Mouse (Mus musculus) splenic B cell, adult 2 months (primary cell): Measurements from ENCODE around the gene Lhfpl2.
A peak's percentile ranks its signal among the peaks of the same experiment; 100 is the strongest.

Source experiments
- DNase-seq: peaks from one replicate; pipeline ENCODE4 v3.0.0-alpha.2; 2011; ENCODE audit warnings: low read depth, low spot score
- H3K27me3 ChIP-seq: 2 replicates; pipeline ENCODE4 v1.6.1; 2012; ENCODE audit warnings: mild to moderate bottlenecking, low read length, moderate library complexity, mixed read lengths; ENCODE audit not compliant: control insufficient read depth, poor library complexity, insufficient read depth, severe bottlenecking
- H3K36me3 ChIP-seq: 2 replicates; pipeline ENCODE4 v1.6.1; 2012; ENCODE audit warnings: mild to moderate bottlenecking, low read length, moderate library complexity, mixed read lengths; ENCODE audit not compliant: control insufficient read depth, poor library complexity, insufficient read depth, severe bottlenecking

Lhfpl2 gene

GRCm38 (mm10) chr13:94178401-94179040 is 120.9 kb downstream of the Lhfpl2 start:
- DNase-seq: no peak
- Histone ChIP-seq H3K27me3 (no peaks in the 10 kb centered on the region), H3K36me3 (no peaks in the 10 kb centered on the region)

- H3K27me3 ChIP-seq: no peaks in the 10 kb centered on the region
- H3K36me3 ChIP-seq: no peaks in the 10 kb centered on the region
- no peak for DNase-seq
These were observed 123.2 kb downstream of the Lhfpl2 start for GRCm38 (mm10) chr13:94180477-94181420.

GRCm38 (mm10) chr13:94182026-94182425 is 124.4 kb downstream of the Lhfpl2 start:
- Histone ChIP-seq H3K27me3 (no peaks in the 10 kb centered on the region), H3K36me3 (no peaks in the 10 kb centered on the region)
- DNase-seq: no peak

- H3K36me3 ChIP-seq: no peaks in the 10 kb centered on the region
- H3K27me3 ChIP-seq: no peaks in the 10 kb centered on the region
- no peak for DNase-seq
These were observed 125.9 kb downstream of the Lhfpl2 start for GRCm38 (mm10) chr13:94183372-94184021.

DNA sequence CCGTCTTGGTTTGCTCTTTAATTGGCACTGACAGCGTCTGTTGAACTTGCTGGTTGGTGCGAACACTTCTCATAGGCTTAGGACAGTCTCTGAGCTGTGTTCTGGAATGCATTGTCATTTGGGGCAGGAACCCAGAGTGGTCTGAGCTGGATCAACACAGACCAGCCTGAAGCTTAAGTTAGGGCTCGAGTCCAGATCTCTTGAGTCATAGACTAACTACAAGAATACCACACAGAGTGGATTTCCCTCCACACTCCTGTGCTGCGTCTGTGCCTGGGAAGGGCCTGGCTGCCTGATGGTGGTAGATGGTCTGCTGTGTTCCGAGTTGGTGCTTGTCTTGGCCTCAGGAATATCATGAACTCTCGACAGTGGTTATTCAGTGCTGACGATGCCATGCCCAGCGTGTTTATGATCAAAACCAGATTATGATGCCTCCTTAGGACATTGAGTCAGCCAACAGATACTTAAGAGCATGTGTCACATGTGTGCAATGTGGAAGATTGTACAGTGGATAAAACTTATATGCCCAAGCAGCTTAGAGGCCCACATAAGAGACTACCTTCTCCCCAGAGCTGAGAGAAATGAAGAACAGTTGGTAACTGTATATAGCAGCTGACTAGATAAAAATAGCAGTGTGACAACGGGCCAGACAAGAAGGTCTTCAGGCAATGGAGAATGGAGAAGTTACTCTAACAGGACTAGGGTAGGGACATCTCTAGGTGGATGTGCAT is 127.3 kb downstream of the Lhfpl2 start:
- no peak for DNase-seq
- Histone ChIP-seq H3K27me3 (no peaks in the 10 kb centered on the region), H3K36me3 (no peaks in the 10 kb centered on the region)

- DNase-seq: no peak
- H3K36me3 ChIP-seq: no peaks in the 10 kb centered on the region
- H3K27me3 ChIP-seq: no peaks in the 10 kb centered on the region
These were observed 128.0 kb downstream of the Lhfpl2 start for GRCm38 (mm10) chr13:94185631-94186030.

DNA sequence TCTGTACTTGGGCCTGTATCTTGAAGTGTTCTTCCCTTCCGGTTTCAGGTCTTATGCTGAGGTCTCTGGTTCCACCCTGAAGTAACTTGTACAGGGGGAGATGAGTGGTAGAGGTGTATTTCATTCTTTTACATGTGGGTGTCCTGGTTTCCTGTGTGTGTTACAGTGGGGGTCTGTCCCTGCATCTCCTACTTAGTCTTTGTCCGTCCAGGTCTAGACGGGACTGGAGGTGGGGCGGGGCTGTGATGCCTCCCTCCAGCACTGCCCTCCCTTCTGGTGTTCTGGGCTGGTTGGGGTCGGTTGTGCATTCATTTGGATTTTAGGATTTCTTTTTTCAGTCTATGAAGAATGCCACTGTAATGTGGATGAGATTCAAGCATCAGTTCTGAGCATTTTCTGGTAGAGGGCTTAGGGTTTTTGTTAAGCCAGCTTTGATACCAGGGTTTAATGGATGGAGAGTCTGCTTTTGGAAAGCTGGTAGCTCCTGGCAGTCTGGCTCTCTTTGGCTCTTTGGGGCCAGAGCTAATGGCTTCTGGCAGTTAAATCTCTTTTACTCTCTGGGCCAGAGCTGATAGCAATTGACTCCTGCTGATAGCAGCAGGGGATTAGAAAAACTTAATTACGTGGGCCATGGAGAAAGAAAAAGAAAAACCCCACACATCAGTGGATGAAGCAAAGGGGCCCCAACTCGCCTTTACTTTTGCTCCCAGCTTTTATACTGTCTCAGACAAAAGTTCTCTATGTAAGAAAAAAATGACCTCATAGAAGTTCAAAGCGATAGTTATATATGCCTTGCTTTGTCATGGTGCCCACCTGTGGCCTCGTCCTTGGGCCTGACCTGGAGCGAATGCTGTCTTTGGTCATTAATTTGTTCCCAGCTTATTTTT is 130.8 kb downstream of the Lhfpl2 start:
- Histone ChIP-seq H3K36me3 (no peaks in the 10 kb centered on the region), H3K27me3 (no peaks in the 10 kb centered on the region)
- no peak for DNase-seq

- Histone ChIP-seq H3K36me3 (no peaks in the 10 kb centered on the region), H3K27me3 (no peaks in the 10 kb centered on the region)
- no peak for DNase-seq
These were observed 132.8 kb downstream of the Lhfpl2 start for GRCm38 (mm10) chr13:94190386-94190785.

DNA sequence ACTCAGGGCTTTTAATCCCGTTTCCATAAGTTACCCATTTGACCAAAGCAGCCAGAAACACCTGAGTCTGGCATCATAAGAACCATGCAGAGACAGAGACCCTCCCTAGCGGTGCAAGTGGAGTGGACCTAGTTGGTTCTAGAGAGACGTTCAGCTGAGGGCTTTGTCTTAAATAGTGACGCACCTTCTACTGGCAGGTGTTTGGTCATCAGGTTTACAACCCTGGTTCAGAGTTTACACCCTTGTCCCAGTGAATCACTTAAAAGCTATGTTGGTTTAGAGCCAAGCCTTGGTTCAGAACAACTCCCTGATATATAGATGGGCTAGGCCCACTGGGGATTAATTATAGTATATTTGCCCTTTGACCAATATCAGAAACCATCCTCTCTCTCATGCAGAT is 135.6 kb downstream of the Lhfpl2 start:
- Histone ChIP-seq H3K27me3 (no peaks in the 10 kb centered on the region), H3K36me3 (no peaks in the 10 kb centered on the region)
- DNase-seq: no peak

GRCm38 (mm10) chr13:94198616-94199015 is 141.0 kb downstream of the Lhfpl2 start:
- Histone ChIP-seq H3K27me3 (no peaks in the 10 kb centered on the region), H3K36me3 (no peaks in the 10 kb centered on the region)
- no peak for DNase-seq

DNA sequence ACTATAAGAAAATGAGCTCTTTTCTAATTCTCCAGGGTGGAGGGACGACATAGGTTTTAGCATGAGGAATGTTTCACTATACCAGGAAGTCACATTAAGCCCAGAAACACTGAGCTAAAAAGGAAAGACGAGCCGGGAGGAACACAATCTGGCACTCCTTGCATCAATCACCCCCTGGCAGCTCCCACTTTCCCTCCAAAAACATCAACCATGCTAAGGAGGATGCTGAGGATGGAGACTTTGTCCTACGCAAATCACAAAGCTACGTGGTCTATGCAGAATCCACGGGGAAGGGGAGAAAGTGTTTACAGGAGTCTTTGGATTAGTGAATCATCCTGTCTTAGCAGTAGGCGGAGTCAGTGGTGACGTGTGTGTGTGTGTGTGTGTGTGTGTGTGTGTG is 142.2 kb downstream of the Lhfpl2 start:
- no peaks in the 10 kb centered on the region for H3K36me3 ChIP-seq
- DNase-seq: no peak
- H3K27me3 ChIP-seq: no peaks in the 10 kb centered on the region

DNA sequence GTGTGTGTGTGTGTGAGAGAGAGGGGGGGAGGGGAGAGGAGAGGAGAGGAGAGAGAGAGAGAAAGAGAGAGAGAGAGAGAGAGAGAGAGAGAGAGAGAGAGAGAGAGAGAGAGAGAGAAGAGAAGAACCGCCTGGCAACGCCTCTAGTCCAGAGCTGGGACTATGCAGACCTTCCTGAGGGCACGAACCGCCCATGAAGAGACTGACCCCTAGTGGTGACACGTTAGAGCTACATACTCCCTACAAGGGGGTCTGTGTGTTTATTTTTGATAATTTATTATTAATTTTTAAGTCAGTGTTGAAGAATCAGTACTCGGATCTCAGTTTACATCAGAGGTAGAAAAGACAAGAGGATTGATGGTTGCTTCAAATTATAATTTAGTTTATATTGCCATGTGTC is 147.6 kb downstream of the Lhfpl2 start:
- Histone ChIP-seq H3K36me3 (no peaks in the 10 kb centered on the region), H3K27me3 (no peaks in the 10 kb centered on the region)
- DNase-seq: peak; percentile 48

DNA sequence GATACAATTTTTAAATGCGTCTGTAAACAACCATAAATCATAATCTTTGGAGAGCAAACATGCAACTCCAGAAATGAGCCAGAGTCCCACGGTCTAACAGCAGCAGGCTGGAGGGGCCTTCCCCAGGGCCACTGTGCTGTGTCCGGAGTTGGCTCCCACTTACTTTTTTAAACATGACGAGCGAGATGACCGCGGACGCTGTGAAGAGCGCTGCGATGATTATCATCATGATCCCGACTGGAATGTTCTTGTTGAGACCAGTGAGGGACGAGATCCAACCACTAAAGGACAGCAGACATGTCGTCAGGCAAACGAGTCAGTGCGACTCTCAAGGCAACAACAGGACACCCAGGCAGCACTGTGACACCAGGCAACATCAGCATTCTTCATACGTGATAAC is 150.4 kb downstream of the Lhfpl2 start:
- DNase-seq: no peak
- Histone ChIP-seq H3K27me3 (no peaks in the 10 kb centered on the region), H3K36me3 (no peaks in the 10 kb centered on the region)

DNA sequence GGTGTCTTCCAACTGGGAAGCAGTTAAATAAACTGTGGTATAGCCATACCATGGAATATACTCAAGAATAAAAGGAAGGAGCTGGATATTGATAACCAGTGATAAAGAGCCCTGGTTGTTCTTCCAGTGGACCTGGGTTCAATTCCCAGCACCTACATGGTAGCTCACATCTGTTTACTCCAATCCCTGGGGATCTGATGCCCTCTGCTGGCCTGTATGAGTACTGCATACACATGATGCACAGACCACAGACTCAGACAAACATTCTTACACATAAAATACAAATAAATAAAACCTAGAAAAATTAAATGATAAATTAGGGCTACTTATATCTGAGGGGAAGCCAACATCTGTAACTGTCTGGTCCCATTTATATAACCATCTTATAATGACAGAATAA is 151.3 kb downstream of the Lhfpl2 start:
- peak; percentile 4 for DNase-seq
- no peaks in the 10 kb centered on the region for H3K36me3 ChIP-seq
- H3K27me3 ChIP-seq: no peaks in the 10 kb centered on the region
